Mouse (Mus musculus) adrenal gland, postnatal 10 days (tissue): Measurements from ENCODE around the gene Rab13. TPM values are rescaled to one million over a fixed set of nuclear protein-coding genes. Genes with fewer than 3 reads are reported as not detected.
"Not testable (repeated sequence)": the region's sequence is repeated elsewhere in the genome, so short reads cannot be mapped to it uniquely, and the experiment has no call there.

Experiments
- DNase-seq: peaks from one replicate; pipeline ENCODE4 v3.0.0; 2021; ENCODE audit warnings: mixed read lengths
- total RNA-seq, 2 experiments: library from RNA; stranded (reverse); gene quantifications; 2 replicates each; pipeline ENCODE4 v1.2.3; 2021

The Rab13 gene
- total RNA-seq, 2 experiments from 2014 or later = 30.6 to 39.6 TPM

- no peak for DNase-seq
These were observed 10.8 kb downstream of the Rab13 start for GRCm38 (mm10) chr3:90224331-90224730.

GRCm38 (mm10) chr3:90231075-90231474 is 17.6 kb downstream of the Rab13 start:
- DNase-seq = no peak

- peak; percentile 94 for DNase-seq
These were observed 18.2 kb downstream of the Rab13 start, which contains the start of gene Jtb for GRCm38 (mm10) chr3:90231507-90232333. Gene Jtb (plus strand): TSS chr3:90231597.

- no peak for DNase-seq
These were observed 27.8 kb downstream of the Rab13 start for GRCm38 (mm10) chr3:90241251-90241650.

GRCm38 (mm10) chr3:90241669-90242358 is 28.3 kb downstream of the Rab13 start:
- no peak for DNase-seq

- peak; percentile 60 for DNase-seq
These were observed 29.7 kb downstream of the Rab13 start, which contains the start of gene Creb3l4 for GRCm38 (mm10) chr3:90242984-90243775. Gene Creb3l4 (minus strand): TSS chr3:90243512.

- no peak for DNase-seq
These were observed 31.9 kb downstream of the Rab13 start for GRCm38 (mm10) chr3:90245406-90245805.

GRCm38 (mm10) chr3:90247630-90247959 is 34.1 kb downstream of the Rab13 start:
- no peak for DNase-seq

GRCm38 (mm10) chr3:90247960-90248745 is 34.7 kb downstream of the Rab13 start, which contains the start of gene Slc39a1:
Gene Slc39a1 (plus strand): TSS chr3:90248172.
- peak; percentile 94 for DNase-seq

- peak; percentile 56 for DNase-seq
These were observed 35.2 kb downstream of the Rab13 start for GRCm38 (mm10) chr3:90248746-90249100.

- DNase-seq = no peak
These were observed 37.3 kb downstream of the Rab13 start for GRCm38 (mm10) chr3:90250791-90251190.

- DNase-seq = not testable (repeated sequence)
These were observed 38.3 kb downstream of the Rab13 start for GRCm38 (mm10) chr3:90251731-90252226.

GRCm38 (mm10) chr3:90252659-90253058 is 39.2 kb downstream of the Rab13 start:
- not testable (repeated sequence) for DNase-seq

- DNase-seq = not testable (repeated sequence)
These were observed 39.7 kb downstream of the Rab13 start for GRCm38 (mm10) chr3:90253174-90253573.

- DNase-seq = peak; percentile 95
These were observed 40.3 kb downstream of the Rab13 start, which contains the start of gene Crtc2 for GRCm38 (mm10) chr3:90253653-90254418. Gene Crtc2 (plus strand): TSS chr3:90254163.

GRCm38 (mm10) chr3:90254419-90255193 is 41.1 kb downstream of the Rab13 start:
- DNase-seq = peak; percentile 77

GRCm38 (mm10) chr3:90255194-90255565 is 41.7 kb downstream of the Rab13 start:
- no peak for DNase-seq

GRCm38 (mm10) chr3:90255784-90256353 is 42.4 kb downstream of the Rab13 start:
- DNase-seq = no peak

GRCm38 (mm10) chr3:90256731-90257530 is 43.4 kb downstream of the Rab13 start:
- peak; percentile 66 for DNase-seq
